Mouse (Mus musculus): ENCODE results near the gene Gm10959.
"Not testable (repeated sequence)": the region's sequence is repeated elsewhere in the genome, so short reads cannot be mapped to it uniquely, and the experiment has no call there.

The Gm10959 gene

DNA sequence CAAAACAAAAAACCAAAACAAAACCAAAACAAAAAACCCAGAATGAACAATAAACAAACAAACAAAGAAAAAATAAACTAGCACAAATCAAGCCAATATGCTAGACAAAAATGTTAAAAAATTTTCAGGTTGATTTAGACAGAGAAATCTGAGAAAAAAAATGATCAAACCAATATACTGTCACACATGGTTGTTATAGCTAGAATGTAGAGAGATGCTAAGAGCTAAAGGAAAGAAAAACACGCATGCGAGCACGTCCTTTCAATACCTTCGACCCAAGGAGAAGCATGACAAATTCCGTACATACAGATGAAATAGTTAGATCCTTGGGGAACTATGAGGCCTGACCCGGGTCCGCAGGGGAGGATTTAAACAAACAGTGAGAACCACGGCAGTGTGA lies at the start of gene Gm10959:
Gm10959 (minus strand) TSS at position 101 of the 400 bp plus-strand sequence.
- no peak for DNase-seq (ENCODE audit: low read depth, low spot score)

DNA sequence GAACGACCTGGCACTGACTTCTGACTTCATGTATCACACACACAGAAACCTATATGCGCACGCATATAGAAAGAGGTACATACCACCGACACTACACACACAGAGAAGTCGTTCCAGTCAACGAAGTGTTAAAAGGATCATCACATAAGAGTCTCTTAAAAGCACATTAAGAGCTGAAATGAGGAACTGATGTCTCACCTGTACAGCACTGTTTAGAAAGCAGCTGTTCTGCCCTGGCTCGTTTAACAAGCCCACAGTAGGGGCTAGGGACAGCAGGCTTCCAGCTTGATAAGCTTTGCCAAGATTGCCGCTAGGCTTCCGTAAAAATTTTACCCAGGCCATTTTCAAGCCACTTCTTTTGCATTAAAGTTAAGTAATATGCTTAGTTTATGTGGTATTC lies 49.2 kb upstream of the Gm10959 start:
- no peak for DNase-seq (ENCODE audit: low read depth, low spot score)

DNA sequence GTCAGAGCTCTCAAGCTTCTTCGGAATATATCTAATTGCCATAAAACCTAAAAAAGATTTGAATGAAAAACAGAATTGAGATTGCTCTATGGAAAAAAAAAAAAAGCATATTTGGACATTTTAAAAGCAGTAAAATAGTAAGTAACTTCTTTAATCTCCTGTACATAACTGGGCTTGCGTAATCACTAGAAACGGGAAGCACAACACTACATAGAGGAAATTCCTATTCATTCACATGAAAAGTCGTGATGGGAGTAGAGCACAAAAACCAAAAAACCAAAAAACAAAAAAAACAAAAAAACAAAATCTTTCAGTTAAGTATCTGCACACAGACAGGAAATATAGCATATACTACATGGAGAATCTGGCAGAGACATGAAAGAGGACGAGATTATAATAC lies 45.1 kb upstream of the Gm10959 start:
- no peak for DNase-seq (ENCODE audit: low read depth, low spot score)

DNA sequence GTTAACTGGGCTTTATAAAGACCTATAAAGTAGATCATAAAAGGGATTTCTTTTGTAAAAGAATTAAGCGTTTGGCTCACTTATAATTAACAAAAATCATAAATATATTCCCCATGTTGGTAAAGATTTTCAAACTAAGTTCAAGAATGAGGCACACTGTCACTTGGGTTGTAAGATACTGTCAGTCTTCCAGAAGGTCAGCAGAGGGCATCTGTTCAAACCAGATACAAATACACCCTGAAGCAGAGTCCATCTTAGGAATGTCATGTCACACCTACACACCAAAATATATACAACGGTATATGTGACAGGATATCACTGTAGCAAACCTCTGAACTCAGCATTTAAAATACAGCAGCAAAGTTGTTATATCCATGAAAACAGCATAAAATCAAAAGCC lies 31.0 kb upstream of the Gm10959 start:
- DNase-seq (ENCODE audit: low read depth, low spot score) = no peak

DNA sequence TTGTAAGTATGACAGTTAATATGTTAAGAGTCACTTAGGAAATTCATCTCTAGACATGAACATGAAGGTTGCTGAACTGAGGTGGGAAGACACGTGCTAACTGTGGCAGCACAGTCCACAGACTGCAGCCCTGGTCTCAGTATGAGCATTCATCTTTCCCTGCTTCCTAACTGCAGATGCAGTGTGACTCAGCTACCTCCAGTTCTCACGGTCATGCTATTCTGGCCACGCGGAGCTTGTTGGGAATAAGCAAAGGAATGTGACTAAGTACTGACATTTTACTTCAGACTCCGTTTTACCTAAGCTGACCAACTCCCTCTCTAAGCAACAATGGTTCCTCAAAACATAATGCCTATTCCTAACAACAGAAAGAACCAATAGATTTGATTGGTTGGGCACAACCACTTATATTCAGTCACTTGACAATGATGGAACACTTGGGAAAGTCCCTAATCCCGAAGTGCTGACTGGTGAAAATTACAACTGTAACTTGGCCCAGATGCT lies 24.3 kb upstream of the Gm10959 start:
- no peak for DNase-seq (ENCODE audit: low read depth, low spot score)

DNA sequence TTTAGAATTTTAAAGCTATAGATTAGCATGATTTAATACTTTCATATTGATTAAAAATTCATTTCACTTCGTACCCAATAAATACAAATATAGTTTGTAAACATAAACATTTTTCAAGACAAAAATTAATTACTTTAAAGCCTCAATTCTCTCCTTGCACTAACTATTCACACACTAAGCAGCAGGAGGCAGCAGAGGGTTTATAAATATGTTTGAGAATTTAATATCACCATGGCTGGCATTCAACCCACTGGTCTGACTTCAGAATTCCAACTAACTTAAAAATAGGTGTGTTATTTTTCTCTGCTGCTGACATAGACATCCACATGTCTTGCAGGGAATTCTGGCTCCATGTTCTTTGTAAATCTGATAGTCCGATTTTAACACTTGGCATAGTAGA lies 20.1 kb upstream of the Gm10959 start:
- DNase-seq (ENCODE audit: low read depth, low spot score) = peak; percentile 27

DNA sequence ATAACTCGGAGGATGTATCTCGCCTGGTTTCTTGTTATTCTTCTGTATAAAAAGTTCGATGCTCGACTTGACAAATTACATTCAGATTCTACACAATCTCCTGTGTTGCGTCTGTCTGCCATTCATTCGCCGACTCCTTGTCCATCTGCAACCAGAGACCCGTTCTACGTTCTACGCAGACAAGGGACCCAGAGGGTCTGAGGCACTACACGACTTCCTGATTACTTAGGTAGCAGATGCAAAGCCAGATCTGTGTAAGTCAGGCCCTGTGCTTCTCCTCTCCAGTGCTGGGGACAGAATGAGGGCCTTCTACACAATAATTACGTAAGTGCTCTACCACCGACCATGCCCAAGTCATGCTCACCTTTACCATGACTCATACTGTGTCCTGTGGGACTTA lies 18.0 kb upstream of the Gm10959 start:
- DNase-seq (ENCODE audit: low read depth, low spot score) = not testable (repeated sequence)

DNA sequence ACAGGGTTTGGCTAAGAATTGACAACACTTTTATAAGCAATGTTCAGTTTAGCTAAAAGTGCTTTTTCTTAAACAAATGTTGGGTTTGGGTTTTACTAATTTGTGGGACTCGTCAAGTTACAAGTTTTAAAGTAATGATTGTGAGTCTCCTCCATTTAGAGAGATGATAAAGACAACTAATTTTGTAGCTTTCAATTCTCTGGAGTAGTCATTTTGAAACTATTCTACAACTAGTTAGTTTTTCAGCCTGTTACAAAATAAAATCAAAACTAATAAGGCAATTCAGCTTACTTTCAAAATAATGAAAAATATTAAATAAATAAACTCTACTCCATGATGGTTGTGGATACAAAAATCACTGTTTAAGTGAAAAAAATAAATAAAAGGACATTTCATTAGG lies 13.3 kb upstream of the Gm10959 start:
- no peak for DNase-seq (ENCODE audit: low read depth, low spot score)

DNA sequence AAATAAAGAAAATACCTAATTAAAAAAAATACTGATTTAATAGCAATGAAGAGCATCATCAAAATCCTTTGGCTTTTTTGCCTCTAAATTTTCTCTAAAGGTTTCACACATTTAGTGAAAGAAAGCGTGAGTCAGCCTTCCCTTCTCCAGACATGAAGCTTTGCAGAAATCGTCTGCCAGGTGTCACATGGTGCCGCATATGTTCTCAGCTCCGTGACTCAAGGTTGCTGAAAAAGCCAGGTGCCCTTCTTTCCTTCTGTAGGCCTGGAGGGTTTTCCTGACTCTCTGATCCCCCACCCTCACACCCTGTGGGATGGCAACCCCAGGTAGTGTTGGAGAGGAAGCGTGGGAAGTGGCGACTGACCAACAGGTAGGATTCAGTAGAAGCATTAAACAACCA lies 10.6 kb upstream of the Gm10959 start:
- DNase-seq (ENCODE audit: low read depth, low spot score) = no peak

DNA sequence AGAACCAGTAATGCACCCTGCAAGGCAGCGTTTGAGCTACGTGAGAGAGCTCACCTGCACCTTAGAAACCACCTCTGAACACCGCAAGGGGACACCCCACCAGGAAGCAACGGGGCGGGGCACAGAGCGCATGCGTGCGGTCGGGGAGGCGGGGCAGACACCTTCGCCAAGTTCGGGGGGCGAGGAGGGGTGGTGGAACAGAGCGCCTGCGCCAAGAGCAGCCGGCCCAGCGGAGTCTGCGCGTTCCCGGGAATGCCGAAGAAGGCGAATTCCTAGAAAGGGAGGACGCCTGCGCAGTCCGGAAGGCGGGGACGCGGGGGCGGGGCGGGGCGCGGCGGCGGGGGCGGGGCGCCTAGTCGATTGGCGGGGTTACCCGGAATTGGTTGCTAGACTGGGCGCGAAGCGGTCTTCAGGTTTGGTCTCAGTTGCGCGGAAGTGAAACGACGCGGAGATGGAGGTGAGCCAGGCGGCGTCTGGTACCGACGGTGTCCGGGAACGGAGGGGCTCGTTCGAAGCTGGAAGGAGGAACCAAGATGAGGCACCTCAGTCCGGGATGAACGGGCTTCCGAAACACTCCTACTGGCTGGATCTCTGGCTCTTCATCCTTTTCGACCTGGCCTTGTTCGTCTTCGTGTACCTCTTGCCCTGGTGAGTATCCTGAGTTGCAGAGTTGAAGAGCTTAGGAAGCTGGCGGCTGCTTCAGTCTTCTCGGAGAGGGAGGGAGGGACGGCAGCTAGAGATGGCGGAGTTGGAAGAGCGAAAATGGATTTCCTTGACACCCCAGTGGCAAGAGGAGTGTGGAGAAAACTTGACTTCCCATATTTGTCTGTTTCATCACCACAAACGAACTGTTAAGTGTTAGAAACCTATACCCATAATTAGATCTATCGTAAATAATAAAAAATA lies 5.1 kb upstream of the Gm10959 start, which contains the start of gene 1810037I17Rik:
1810037I17Rik (plus strand) TSS at position 195 of the 906 bp plus-strand sequence.
- DNase-seq (ENCODE audit: low read depth, low spot score) = peak; percentile 95

DNA sequence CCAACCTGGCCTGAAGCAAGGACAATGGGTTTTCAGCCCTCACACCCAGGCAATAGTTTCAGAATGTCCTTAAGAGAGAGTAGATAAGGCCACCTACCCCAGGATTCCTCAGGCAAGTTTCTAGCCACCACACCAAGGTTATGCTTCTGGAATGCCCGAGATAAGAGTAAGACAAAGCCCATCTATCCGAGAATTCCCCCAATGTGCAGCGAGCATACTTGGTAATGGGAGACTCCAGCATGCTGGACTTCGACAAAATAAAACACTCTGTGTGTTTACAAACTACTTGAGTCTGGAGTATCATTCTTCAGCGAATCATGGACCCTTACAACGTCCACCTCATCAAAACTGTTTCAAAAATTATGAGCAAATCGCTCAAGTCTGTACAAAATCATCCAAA lies 4.0 kb upstream of the Gm10959 start:
- no peak for DNase-seq (ENCODE audit: low read depth, low spot score)

DNA sequence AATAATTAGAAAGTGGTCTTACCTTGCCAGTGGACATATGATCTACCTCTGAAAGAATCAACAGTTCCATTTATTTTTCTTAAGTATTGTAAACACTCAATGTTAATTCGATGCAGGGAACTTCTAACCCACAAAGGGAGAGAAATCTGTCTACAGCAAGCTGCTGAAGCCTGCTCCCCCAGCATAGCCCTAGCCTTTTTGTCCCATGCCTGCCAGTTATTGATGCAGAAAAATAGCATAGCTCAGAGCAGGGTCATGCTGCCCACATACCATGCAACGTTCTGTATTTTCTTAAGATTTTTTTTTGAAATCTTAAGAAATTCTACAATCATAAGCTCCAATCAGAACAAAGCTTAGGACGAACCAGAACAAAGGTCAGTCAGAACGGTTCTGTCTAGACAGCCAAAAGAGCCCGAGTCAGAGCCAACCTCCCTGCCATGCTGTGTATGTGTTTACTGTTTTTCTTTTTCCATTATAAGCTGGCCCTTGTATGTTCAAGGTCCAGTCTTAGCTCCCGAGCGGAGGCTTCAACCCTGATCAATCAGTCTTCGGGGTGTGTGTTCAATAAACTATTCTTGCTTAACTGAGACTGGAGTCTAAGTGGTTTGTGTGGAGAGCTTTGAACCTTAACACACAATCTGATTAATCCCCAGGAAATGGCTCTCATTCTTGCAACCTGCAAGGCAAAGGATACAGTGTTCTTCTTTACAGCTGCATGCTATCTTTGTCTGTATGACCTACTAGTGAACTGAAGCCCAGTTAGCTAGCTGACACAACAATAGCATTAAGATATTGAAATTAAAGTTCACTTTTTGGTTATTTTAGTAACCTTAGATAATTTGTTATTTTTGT lies 2.7 kb upstream of the Gm10959 start:
- no peak for DNase-seq (ENCODE audit: low read depth, low spot score)

DNA sequence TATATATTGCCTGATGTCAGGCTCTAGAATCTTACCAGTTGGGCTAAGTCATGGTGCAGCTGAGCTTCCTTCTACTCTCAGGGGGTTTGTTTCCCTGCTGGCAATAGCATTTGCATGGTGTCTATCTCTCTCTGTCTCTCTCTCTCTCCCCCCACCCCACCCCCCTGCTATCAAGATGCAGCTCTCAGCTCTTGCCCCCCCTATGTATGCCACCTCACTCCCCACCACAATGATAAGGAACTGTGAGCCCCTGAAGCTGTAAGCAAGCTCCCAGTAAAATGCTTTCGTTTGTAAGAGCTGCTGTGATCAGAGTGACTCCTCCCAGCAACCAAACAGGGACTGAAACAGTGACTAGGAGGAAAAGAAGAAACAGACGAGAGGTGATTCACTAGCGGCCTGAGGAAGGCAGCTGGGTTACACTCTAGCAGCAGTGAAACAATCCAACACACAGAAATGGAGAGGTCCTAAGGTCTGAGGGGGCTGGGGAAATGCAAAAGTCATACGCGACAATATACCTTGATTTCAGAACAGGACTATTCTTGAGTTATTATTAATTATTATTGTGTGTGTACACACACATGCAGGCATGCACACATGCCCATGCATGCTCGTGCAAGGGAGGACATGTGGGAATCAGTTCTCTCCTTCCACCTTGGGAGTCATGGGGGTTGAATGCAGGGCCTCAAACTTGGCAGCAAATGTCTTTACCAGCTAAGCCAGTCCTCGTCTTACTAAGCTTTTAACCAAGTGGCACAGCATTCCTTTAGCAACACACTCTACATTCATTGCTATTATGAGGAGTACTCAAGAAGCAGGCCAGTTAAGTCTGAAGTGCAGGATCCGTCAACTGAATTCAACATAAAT lies 1.6 kb upstream of the Gm10959 start:
- DNase-seq (ENCODE audit: low read depth, low spot score) = no peak

DNA sequence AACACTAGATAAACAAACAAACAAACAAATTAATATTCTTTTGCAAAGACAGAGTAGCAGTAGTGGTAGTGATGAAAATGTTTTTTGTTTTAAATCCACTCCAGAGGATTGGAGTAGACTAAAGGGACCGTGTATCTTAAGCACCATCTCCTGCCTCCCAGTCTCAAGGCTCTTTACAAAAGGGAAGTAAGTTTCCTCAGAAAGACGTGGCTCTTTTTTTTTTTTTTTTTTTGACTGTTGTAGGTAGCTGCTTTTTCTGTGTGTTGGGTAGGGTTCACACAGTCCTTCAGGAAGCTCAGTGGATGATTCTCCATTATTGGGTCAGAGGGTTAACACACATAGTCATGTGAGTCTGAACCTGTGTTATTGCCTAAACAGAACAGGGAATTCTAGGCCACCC lies 488 bp downstream of the Gm10959 start:
- DNase-seq (ENCODE audit: low read depth, low spot score) = no peak

DNA sequence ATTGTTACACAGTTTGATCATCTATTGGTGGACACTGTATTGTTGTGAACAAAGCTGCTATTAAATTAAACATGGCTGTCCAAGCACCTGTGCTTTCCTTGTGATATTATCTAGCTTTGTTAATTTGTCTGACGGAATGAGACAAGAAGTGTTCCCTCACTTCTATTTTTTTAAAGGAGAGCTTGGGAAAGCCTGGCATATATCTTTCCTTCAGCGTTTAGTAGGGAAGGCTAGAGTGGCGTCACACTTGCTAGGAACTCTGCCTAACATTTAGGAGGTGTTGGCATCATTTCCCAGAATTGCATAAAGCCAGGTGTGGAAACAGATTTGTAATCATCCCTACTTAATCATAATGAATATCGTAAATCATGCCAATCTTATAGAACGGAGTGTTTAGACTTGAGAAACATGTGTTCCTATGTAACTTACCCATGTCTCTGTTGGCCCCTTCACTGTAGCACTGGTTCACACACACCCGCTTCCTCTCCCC lies 2.9 kb downstream of the Gm10959 start:
- no peak for DNase-seq (ENCODE audit: low read depth, low spot score)

DNA sequence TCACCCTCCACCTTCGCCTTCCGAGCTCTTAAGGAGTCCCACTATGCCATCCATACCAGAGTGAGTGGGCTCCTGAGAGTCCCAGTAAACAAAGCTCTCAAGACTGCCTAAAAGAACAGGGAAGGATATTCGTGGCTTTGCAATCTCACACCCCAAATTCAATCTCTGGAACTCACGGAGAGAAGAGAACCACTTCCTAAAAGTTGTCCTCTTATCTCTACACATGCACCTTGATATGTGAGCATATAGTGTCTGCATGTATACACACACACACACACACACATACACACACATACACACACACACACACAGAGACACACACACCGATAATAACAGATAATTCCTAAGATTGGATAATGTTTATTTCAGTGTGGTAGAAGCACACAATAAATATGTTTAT lies 3.7 kb downstream of the Gm10959 start:
- DNase-seq (ENCODE audit: low read depth, low spot score) = no peak

DNA sequence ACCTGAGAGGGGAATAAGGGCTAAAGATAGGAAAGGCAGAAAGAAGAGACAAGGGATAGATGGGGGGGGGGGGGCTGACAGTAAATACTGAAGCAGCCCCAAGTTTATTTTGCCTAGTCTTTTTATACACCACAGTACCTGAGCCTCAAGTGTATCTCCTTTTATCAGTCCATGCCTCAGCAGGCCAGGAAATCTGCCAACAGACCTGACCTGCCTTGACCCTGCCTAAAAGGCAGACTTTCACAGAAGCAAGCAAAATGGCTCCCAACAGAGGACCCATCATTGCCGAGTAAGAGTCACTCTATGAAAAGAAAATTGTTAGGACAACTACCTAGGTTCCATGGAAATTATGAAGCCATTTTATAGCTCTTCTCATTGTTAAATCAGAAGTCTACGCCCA lies 11.3 kb downstream of the Gm10959 start:
- no peak for DNase-seq (ENCODE audit: low read depth, low spot score)

DNA sequence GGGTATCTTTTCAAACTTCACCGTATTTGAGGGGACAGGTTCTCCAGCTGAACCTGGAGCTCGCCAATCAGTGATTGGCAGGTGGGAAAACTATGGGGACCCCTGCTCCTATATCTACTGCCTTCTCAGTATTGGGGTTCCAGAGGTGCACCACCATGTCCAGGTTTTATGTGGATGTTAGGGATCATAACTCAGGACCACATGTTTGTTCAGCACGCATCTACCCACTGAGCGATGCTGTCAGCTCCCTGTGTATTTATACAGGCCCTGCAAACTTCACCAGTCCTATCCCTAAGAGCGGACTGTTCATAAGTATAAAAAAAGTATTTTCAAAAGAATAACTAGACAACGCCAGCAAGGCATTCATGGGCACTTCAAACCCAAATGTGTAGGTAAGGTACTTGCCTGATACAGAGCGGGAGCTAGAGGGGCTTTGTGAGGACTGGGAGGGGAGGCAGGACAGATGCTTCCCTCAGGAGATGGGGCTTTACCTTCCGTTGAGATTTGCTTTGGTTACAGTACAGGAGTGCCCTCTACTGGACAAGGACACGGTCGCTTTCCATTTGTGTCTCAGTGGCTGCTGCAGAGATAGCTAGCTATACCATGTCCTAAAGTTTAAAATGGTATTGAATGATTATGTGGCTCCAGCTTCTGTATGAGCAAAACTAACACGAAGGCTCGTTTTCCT lies 15.3 kb downstream of the Gm10959 start:
- DNase-seq (ENCODE audit: low read depth, low spot score) = peak; percentile 71

DNA sequence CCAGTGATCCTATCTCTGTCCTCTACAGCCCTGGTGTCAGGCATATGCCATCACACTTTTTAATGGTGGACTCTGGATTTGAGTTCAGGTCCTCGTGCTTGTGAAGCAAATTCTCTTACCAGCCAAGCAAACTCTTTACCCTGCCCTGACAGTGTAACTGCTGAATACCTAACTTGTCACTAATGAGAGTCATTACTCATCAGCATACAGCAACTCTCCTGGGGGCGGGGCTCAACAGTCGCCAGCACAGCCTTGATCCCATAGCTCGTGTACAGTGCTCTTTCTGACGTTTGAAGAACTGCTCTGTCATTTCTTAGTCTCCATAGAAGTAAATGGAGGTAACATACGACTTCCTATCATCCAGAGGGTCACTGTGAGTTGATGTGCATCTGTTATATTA lies 20.9 kb downstream of the Gm10959 start:
- DNase-seq (ENCODE audit: low read depth, low spot score) = no peak

DNA sequence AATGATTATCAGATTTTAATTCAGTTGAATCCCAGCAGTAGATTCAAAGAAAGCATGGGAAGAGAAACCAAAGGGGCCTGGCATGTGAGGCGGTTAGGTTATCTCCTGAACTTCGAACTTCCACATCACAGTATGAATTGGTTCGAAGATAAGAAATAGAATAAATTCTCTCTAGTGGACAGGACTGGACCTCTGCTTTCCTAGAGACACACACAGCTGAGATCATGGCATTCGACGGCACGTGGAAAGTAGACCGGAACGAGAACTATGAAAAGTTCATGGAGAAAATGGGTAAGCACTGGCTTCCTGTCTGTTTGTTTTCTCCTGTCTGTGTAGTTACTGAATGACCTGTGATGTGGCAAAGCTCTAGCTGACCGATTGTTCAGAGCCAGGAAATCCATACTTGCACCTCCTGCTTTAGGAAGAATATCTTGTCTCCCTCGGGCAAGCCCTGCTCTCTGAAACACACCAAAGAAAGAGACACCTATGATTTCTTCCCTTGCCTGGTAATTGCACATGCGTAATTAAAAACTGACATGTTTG lies 23.9 kb downstream of the Gm10959 start:
- no peak for DNase-seq (ENCODE audit: low read depth, low spot score)
